Mouse (Mus musculus): ENCODE data around the gene Cpz.

GRCm38 (mm10) chr5:35563449-35563848 is 38.0 kb upstream of the Cpz start:
- TF ChIP-seq CTCF (IDR thresholded peaks at IDR 0.05; ENCODE audit: control insufficient read depth, insufficient read depth, insufficient read length) (peak; percentile 83), MYOG (IDR thresholded peaks at IDR 0.05; ENCODE audit: control insufficient read depth, extremely low read depth, insufficient read length) (no peak), MYOD1 (IDR thresholded peaks at IDR 0.05; ENCODE audit: control insufficient read depth, insufficient read length, low read depth) (no peak), USF1 (IDR thresholded peaks at IDR 0.05; ENCODE audit: low read depth) (no peak)
